Mouse (Mus musculus): ENCODE measurements around the gene Nhlrc2. TPM values are rescaled to one million over a fixed set of nuclear protein-coding genes. Genes with fewer than 3 reads are reported as not detected.

Gene Nhlrc2
- polyA plus RNA-seq, 1 experiment: 6.9 TPM

- H3ac ChIP-seq (ENCODE audit: control insufficient read depth, insufficient read length): no peak overlapping the region
These were observed 14.6 kb upstream of the Nhlrc2 start for GRCm38 (mm10) chr19:56533291-56534071.

GRCm38 (mm10) chr19:56534337-56534736 lies 13.7 kb upstream of the Nhlrc2 start:
- Histone ChIP-seq H3K4me2 (ENCODE audit: low read depth) (no peak overlapping the region), H3K36me3 (ENCODE audit: control insufficient read depth, insufficient read depth) (peaks cover 12% of the 10 kb centered on the region), H3K79me2 (ENCODE audit: control insufficient read depth, insufficient read depth) (no peaks in the 10 kb centered on the region), H3K4me3 (no peak overlapping the region), H3K27me3 (ENCODE audit: control insufficient read depth, insufficient read depth, insufficient read length) (no peaks in the 10 kb centered on the region), H3ac (ENCODE audit: control insufficient read depth, insufficient read length) (no peak overlapping the region)
- TF ChIP-seq MAX (IDR thresholded peaks at IDR 0.05; ENCODE audit: low read depth) (no peak), REST (IDR thresholded peaks at IDR 0.05; ENCODE audit: insufficient read depth, insufficient read length) (no peak), SRF (IDR thresholded peaks at IDR 0.05; ENCODE audit: control insufficient read depth, insufficient read length, low read depth) (no peak)

More at GRCm38 (mm10) chr19:56533291-56534071, 14.6 kb upstream of the Nhlrc2 start:
- Histone ChIP-seq H3K79me2 (ENCODE audit: control insufficient read depth, insufficient read depth) (no peaks in the 10 kb centered on the region), H3K4me3 (no peak overlapping the region), H3K4me2 (ENCODE audit: low read depth) (no peak overlapping the region), H3K36me3 (ENCODE audit: control insufficient read depth, insufficient read depth) (peaks cover 12% of the 10 kb centered on the region), H3K27me3 (ENCODE audit: control insufficient read depth, insufficient read depth, insufficient read length) (no peaks in the 10 kb centered on the region)
- no peak for TF ChIP-seq REST (IDR thresholded peaks at IDR 0.05; ENCODE audit: insufficient read depth, insufficient read length)
- TF ChIP-seq E2F4 (IDR thresholded peaks at IDR 0.05; ENCODE audit: insufficient read depth): no peak
- no peak for TF ChIP-seq USF1 (IDR thresholded peaks at IDR 0.05; ENCODE audit: low read depth)
- TF ChIP-seq TCF3 (IDR thresholded peaks at IDR 0.05; ENCODE audit: insufficient read length, low read depth): no peak
- no peak for TF ChIP-seq POLR2A (IDR thresholded peaks at IDR 0.05; ENCODE audit: insufficient read length, low read depth)
- TF ChIP-seq MAX (IDR thresholded peaks at IDR 0.05; ENCODE audit: low read depth): no peak
- TF ChIP-seq TCF12 (IDR thresholded peaks at IDR 0.05; ENCODE audit: insufficient read depth, poor library complexity, severe bottlenecking): no peak
- TF ChIP-seq POLR2AphosphoS2 (IDR thresholded peaks at IDR 0.05; ENCODE audit: insufficient read length, low read depth): no peak

GRCm38 (mm10) chr19:56535064-56535463 lies 13.0 kb upstream of the Nhlrc2 start:
- TF ChIP-seq POLR2AphosphoS2 (IDR thresholded peaks at IDR 0.05; ENCODE audit: insufficient read length, low read depth): no peak
- no peak for TF ChIP-seq SRF (IDR thresholded peaks at IDR 0.05; ENCODE audit: control insufficient read depth, insufficient read length, low read depth)
- no peak for TF ChIP-seq POLR2A (IDR thresholded peaks at IDR 0.05; ENCODE audit: insufficient read length, low read depth)
- no peak for TF ChIP-seq TCF12 (IDR thresholded peaks at IDR 0.05; ENCODE audit: insufficient read depth, poor library complexity, severe bottlenecking)
- Histone ChIP-seq H3K4me2 (ENCODE audit: low read depth) (no peak overlapping the region), H3K79me2 (ENCODE audit: control insufficient read depth, insufficient read depth) (no peaks in the 10 kb centered on the region), H3ac (ENCODE audit: control insufficient read depth, insufficient read length) (no peak overlapping the region), H3K36me3 (ENCODE audit: control insufficient read depth, insufficient read depth) (peaks cover 12% of the 10 kb centered on the region), H3K27me3 (ENCODE audit: control insufficient read depth, insufficient read depth, insufficient read length) (no peaks in the 10 kb centered on the region), H3K4me3 (no peak overlapping the region)

- Histone ChIP-seq H3K27me3 (ENCODE audit: control insufficient read depth, insufficient read depth, insufficient read length) (no peaks in the 10 kb centered on the region), H3K4me3 (no peak overlapping the region), H3K36me3 (ENCODE audit: control insufficient read depth, insufficient read depth) (peaks cover 12% of the 10 kb centered on the region), H3ac (ENCODE audit: control insufficient read depth, insufficient read length) (no peak overlapping the region), H3K4me2 (ENCODE audit: low read depth) (no peak overlapping the region), H3K79me2 (ENCODE audit: control insufficient read depth, insufficient read depth) (no peaks in the 10 kb centered on the region)
- TF ChIP-seq POLR2A (IDR thresholded peaks at IDR 0.05; ENCODE audit: insufficient read length, low read depth) (no peak), POLR2AphosphoS2 (IDR thresholded peaks at IDR 0.05; ENCODE audit: insufficient read length, low read depth) (no peak), CEBPB (IDR thresholded peaks at IDR 0.05; ENCODE audit: insufficient read depth, poor library complexity, severe bottlenecking) (no peak), MAX (IDR thresholded peaks at IDR 0.05; ENCODE audit: low read depth) (no peak), MYOG (IDR thresholded peaks at IDR 0.05; ENCODE audit: control insufficient read depth in 1 of 3, insufficient read depth in 1 of 3, insufficient read length in 2 of 3, low read depth in 2 of 3) (no peak), SRF (IDR thresholded peaks at IDR 0.05; ENCODE audit: control insufficient read depth, insufficient read length, low read depth) (no peak), E2F4 (IDR thresholded peaks at IDR 0.05; ENCODE audit: insufficient read depth) (no peak), REST (IDR thresholded peaks at IDR 0.05; ENCODE audit: insufficient read depth, insufficient read length) (no peak), TCF12 (IDR thresholded peaks at IDR 0.05; ENCODE audit: insufficient read depth, poor library complexity, severe bottlenecking) (no peak), TCF3 (IDR thresholded peaks at IDR 0.05; ENCODE audit: insufficient read length, low read depth) (no peak)
These were observed 12.3 kb upstream of the Nhlrc2 start for GRCm38 (mm10) chr19:56535765-56536164.

GRCm38 (mm10) chr19:56543320-56543719 lies 4.7 kb upstream of the Nhlrc2 start:
- TF ChIP-seq MAX (IDR thresholded peaks at IDR 0.05; ENCODE audit: low read depth) (no peak), USF1 (IDR thresholded peaks at IDR 0.05; ENCODE audit: low read depth) (no peak), REST (IDR thresholded peaks at IDR 0.05; ENCODE audit: insufficient read depth, insufficient read length) (no peak), TCF12 (IDR thresholded peaks at IDR 0.05; ENCODE audit: insufficient read depth, poor library complexity, severe bottlenecking) (no peak), TCF3 (IDR thresholded peaks at IDR 0.05; ENCODE audit: insufficient read length, low read depth) (no peak), CEBPB (IDR thresholded peaks at IDR 0.05; ENCODE audit: insufficient read depth, poor library complexity, severe bottlenecking) (no peak), SRF (IDR thresholded peaks at IDR 0.05; ENCODE audit: control insufficient read depth, insufficient read length, low read depth) (no peak), MYOG (IDR thresholded peaks at IDR 0.05; ENCODE audit: control insufficient read depth in 1 of 3, insufficient read depth in 1 of 3, insufficient read length in 2 of 3, low read depth in 2 of 3) (no peak), E2F4 (IDR thresholded peaks at IDR 0.05; ENCODE audit: insufficient read depth) (no peak), POLR2A (IDR thresholded peaks at IDR 0.05; ENCODE audit: insufficient read length, low read depth) (no peak), MYOD1 (IDR thresholded peaks at IDR 0.05; ENCODE audit: control insufficient read depth in 1 of 3, insufficient read length in 2 of 3, low read depth in 2 of 3) (no peak), POLR2AphosphoS2 (IDR thresholded peaks at IDR 0.05; ENCODE audit: insufficient read length, low read depth) (no peak)
- no peaks in the 10 kb centered on the region for H3K36me3 ChIP-seq (ENCODE audit: control insufficient read depth, insufficient read depth)

More at GRCm38 (mm10) chr19:56543320-56543719, 4.7 kb upstream of the Nhlrc2 start:
- Histone ChIP-seq H3K79me2 (ENCODE audit: control insufficient read depth, insufficient read depth) (no peaks in the 10 kb centered on the region), H3K4me3 (no peak overlapping the region), H3ac (ENCODE audit: control insufficient read depth, insufficient read length) (no peak overlapping the region), H3K27me3 (ENCODE audit: control insufficient read depth, insufficient read depth, insufficient read length) (no peaks in the 10 kb centered on the region), H3K4me2 (ENCODE audit: low read depth) (no peak overlapping the region)
